Mouse (Mus musculus) lung, adult 2 months (tissue): Measurements from ENCODE around the gene Olfr1359.
A peak's percentile ranks its signal among the peaks of the same experiment; 100 is the strongest.
"Not testable (repeated sequence)": the region's sequence is repeated elsewhere in the genome, so short reads cannot be mapped to it uniquely, and the experiment has no call there.

Experiments used
- CTCF ChIP-seq: fragments of 200-500 bp; IDR thresholded peaks from 2 replicates; pipeline ENCODE4 v1.5.1; 2011; ENCODE audit warnings: mild to moderate bottlenecking, low read length, control low read depth; ENCODE audit not compliant: insufficient read depth
- POLR2A ChIP-seq: fragments of 200-500 bp; IDR thresholded peaks from 2 replicates; pipeline ENCODE4 v1.6.1; 2011; ENCODE audit warnings: low read depth, mild to moderate bottlenecking, control low read depth, low read length, borderline replicate concordance; ENCODE audit errors: extremely low read depth

GRCm38 (mm10) chr13:21753524-21754285 lies 55.8 kb downstream of the Olfr1359 start, which contains the start of the genes Hist1h2ak and Hist1h2bn:
- peak; percentile 48; the same call in 1 of the 2 replicates for TF ChIP-seq POLR2A
- not testable (repeated sequence) for TF ChIP-seq CTCF
